Mouse (Mus musculus): ENCODE data around the gene Frmd8.
A peak's percentile ranks its signal among the peaks of the same experiment; 100 is the strongest.

DNA sequence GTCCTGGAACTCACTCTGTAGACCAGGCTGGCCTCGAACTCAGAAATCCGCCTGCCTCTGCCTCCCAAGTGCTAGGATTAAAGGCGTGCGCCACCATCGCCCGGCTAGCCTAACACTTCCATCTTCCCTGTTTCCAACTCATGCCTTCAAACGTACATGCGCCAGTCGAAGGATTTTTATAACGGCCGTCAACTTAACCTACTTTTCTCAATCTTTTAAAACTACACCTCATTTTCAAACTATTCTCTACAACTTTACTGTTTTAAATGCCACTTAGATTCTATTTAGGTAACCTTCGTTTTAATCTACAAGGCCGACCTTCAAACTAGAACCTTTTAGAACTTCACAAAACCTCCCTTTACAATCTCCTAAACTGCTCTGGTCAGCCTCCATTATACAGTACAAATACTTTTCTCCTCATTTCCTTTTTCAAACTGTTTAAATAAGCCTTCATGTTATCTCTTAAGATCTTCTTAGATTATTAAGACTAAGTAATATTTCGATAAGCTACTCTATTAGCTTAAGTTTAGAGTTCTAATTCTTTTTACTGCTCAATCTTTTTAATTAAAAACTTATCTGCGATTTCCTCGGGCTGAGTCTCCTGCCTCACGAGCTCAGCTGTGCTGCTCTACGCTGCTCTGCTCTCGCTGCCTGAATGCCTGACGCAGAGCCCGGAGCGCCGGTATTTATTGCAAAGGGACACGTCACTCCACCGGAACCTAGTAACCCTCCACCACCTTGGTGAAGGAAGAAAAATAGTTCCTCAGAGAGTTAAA, 72.9 kb downstream of the Frmd8 start:
- TF ChIP-seq NRF1 (IDR thresholded peaks at IDR 0.05; ENCODE audit: insufficient read depth, low read depth, low read length, poor library complexity, severe bottlenecking) (peak; percentile 44; the same call in 1 of the 2 replicates), POLR2AphosphoS2 (IDR thresholded peaks at IDR 0.05; ENCODE audit: low read length) (peak; percentile 100)
